Mouse (Mus musculus) hindbrain, postnatal 0 days (tissue): ENCODE results near the gene Tlk2. TPM values are rescaled to one million over a fixed set of nuclear protein-coding genes. Genes with fewer than 3 reads are reported as not detected.

Experiments used
- ATAC-seq: fragments of 200-750 bp; cut with Nextera tagmentation; 2 replicates; pipeline ENCODE4 v1.8.0; 2017; ENCODE audit warnings: mild to moderate bottlenecking, moderate TSS enrichment, moderate library complexity
- DNase-seq: peaks from one replicate; pipeline ENCODE4 v3.0.0-alpha.2; 2015; ENCODE audit warnings: low spot score
- H3K27ac ChIP-seq: fragments of 300-500 bp; sonication (generic); 2 replicates; pipeline ENCODE4 v1.5.1; 2014; ENCODE audit warnings: mild to moderate bottlenecking
- H3K27me3 ChIP-seq: fragments of 300-500 bp; sonication (generic); 2 replicates; pipeline ENCODE4 v1.6.1; 2014; ENCODE audit warnings: low read length, mixed read lengths; ENCODE audit not compliant: insufficient read depth
- H3K36me3 ChIP-seq: fragments of 300-500 bp; sonication (generic); 2 replicates; pipeline ENCODE4 v1.6.1; 2014; ENCODE audit warnings: low read length, mixed read lengths; ENCODE audit not compliant: insufficient read depth
- H3K4me1 ChIP-seq: fragments of 300-500 bp; sonication (generic); 2 replicates; pipeline ENCODE4 v1.6.1; 2014; ENCODE audit warnings: antibody characterized with exemption, low read length, mixed read lengths; ENCODE audit not compliant: insufficient read depth
- H3K4me2 ChIP-seq: fragments of 300-500 bp; sonication (generic); 2 replicates; pipeline ENCODE4 v1.6.1; 2014; ENCODE audit warnings: low read depth, mild to moderate bottlenecking, low read length, moderate library complexity, mixed read lengths
- H3K4me3 ChIP-seq: fragments of 300-500 bp; sonication (generic); 2 replicates; pipeline ENCODE4 v1.5.1; 2014; ENCODE audit warnings: low read length
- H3K9ac ChIP-seq: fragments of 300-500 bp; sonication (generic); replicated peaks from 2 replicates; pipeline ENCODE4 v1.6.1; 2014; ENCODE audit warnings: mild to moderate bottlenecking, low read length, moderate library complexity, mixed read lengths
- H3K9me3 ChIP-seq: fragments of 300-500 bp; sonication (generic); 2 replicates; pipeline ENCODE4 v1.6.1; 2016; ENCODE audit warnings: low read length, mixed read lengths
- CTCF ChIP-seq: IDR thresholded peaks from 2 replicates; pipeline ENCODE4 v1.5.1; 2016; ENCODE audit warnings: antibody characterized with exemption, control low read depth, low read depth
- WGBS: fragments of 180-500 bp; shearing (Covaris S2); extraction: QIAGEN DNeasy Blood & Tissue Kit; methylation state at CpG from one replicate; pipeline ENCODE4 v1.1.7; 2014; 5-methylcytosine and 5-hydroxymethylcytosine counted together
- polyA plus RNA-seq: library from polyadenylated mRNA; unstranded; fragments of >200 nt; fragmentation: Nextera tagmentation; extraction: Ambion mirVana; gene quantifications from 2 replicates; pipeline ENCODE4 v1.2.1, GENCODE M21; 2015
- total RNA-seq: library from RNA; depleted of rRNA; stranded (reverse); fragments of >200 nt; gene quantifications from 2 replicates; pipeline ENCODE4 v1.2.3, GENCODE M21; 2014

Gene Tlk2
- total and polyA plus RNA-seq, 2 experiments from 2014 or later = 15.1 to 50.4 TPM

DNA sequence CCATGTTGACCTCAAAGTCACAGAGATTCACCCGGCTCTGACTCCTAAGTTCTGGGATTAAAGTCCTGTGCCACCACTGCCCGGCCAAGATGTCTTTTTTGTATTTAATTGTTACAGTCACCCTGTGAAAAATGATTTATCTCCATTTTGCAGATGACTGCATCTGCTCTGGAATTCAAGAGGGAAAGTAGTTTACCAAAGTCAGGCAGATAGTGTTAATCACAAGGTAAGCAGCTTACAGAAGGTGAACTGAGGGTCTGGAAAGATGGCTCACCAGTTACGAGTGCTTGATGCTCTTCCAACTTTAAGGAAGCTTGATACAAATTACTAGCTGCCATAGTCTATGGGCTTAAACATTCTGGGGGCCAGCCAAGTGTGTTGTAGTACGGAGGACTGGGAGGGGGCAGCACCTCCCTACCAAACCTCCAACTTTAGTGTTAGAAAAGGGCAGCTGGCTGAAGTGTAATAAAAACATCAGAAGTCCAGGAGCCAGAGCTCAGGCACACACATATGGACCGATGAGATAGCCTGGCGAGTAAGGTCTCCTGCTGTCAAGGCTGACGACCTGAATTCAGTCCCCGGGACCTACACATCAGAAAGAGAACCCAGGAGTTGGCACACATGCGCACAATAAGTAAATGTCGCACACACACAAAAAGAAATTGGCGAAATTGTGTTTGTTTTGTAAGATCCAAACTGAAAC lies 33.9 kb upstream of the Tlk2 start:
- Histone ChIP-seq H3K27me3 (no peaks in the 10 kb centered on the region), H3K36me3 (peaks cover 15% of the 10 kb centered on the region), H3K4me2 (no peak overlapping the region), H3K9ac (no peak overlapping the region), H3K27ac (no peak overlapping the region), H3K9me3 (no peaks in the 10 kb centered on the region), H3K4me1 (no peaks in the 10 kb centered on the region), H3K4me3 (no peak overlapping the region)
- 82% methylated on average over 11 of the region's 11 CpGs for WGBS
- ATAC-seq (no peak), DNase-seq (no peak)
- TF ChIP-seq CTCF = no peak

DNA sequence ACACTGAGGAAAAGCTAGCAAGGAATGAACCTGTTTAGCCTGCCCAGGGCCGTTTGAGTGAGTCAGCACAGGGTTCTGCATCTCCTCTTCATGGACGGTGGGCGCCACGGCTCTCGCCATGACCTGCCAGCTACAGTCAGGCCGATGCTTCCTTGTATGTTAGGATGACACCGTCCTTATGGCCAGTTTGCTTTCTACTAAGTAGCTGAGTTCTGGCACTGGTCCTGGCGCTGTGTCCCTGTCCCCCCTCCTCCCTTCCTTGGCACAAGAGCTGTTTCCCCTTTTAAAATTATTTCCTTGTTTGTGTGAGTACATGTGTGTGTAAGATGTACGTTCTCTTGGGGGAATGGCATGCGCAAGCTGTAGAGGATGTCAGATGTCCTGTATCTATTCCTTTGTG lies 33.4 kb upstream of the Tlk2 start:
- no peak overlapping the region for H3K9ac ChIP-seq
- H3K4me1 ChIP-seq = no peaks in the 10 kb centered on the region
- no peaks in the 10 kb centered on the region for H3K9me3 ChIP-seq
- H3K36me3 ChIP-seq = peaks cover 10% of the 10 kb centered on the region; the same call in 1 of the 2 replicates
- 86% methylated on average over 10 of the region's 10 CpGs for WGBS
- ATAC-seq = no peak
- no peak overlapping the region for H3K4me3 ChIP-seq
- no peaks in the 10 kb centered on the region for H3K27me3 ChIP-seq
- TF ChIP-seq CTCF = no peak
- H3K4me2 ChIP-seq = no peak overlapping the region
- no peak for DNase-seq
- H3K27ac ChIP-seq = no peak overlapping the region

DNA sequence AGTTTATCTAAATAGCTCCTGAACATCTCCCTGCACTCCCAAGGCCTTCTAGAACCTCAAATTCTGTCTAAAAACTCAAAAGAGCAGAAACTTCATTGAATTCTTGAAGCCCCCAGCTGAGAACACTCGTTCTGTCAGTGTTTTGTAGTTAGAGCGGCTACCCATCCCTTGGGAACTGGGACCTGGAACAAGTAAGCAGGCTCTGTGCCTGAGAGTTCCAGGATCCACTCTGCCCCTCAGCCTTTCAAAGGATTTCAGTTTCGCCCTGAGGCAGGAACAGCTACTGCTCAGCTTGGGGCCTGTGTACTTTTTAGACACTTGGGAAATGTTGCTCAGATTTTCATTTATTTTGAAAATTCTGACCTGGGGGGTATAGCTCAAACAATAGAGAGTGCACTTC lies 32.0 kb upstream of the Tlk2 start, which contains the start of gene Gm10842:
TSS of gene Gm10842 (plus strand) at position 301 of the 400 bp plus-strand sequence.
- no peaks in the 10 kb centered on the region for H3K9me3 ChIP-seq
- no peak for TF ChIP-seq CTCF
- no peak within 1 kb of the TSS for H3K4me2 ChIP-seq
- no peaks in the 10 kb centered on the region for H3K27me3 ChIP-seq
- ATAC-seq = no peak
- H3K4me3 ChIP-seq = no peak within 1 kb of the TSS
- WGBS = 63% methylated on average over 3 of the region's 3 CpGs
- H3K4me1 ChIP-seq = no peaks in the 10 kb centered on the region
- H3K36me3 ChIP-seq = no peaks in the 10 kb centered on the region
- H3K9ac ChIP-seq = no peak within 1 kb of the TSS
- no peak within 1 kb of the TSS for H3K27ac ChIP-seq
- no peak for DNase-seq

DNA sequence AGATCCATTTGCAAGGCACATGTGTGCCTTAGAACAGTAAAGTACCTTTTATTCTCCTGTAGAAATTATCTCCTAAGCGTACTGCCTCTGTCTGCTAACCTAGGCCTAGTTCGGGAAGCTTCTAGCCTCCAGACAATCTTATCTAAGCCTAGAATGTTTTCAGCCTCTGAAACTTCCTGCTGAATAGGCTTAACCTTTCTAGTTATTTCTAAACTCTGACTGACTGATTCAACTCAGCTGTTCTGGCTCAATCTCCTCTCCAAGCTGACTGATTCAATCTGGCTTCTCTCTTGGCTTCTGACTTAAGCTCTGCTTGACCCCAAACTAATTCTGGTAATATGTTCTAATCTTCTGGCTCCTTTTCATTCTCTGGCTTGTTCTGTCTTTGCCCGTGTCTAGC lies 29.3 kb upstream of the Tlk2 start:
- Histone ChIP-seq H3K4me2 (no peak overlapping the region), H3K4me3 (no peak overlapping the region), H3K27me3 (no peaks in the 10 kb centered on the region), H3K36me3 (no peaks in the 10 kb centered on the region), H3K4me1 (peaks cover 5% of the 10 kb centered on the region; the same call in 1 of the 2 replicates), H3K9me3 (no peaks in the 10 kb centered on the region), H3K27ac (no peak overlapping the region), H3K9ac (no peak overlapping the region)
- ATAC-seq (no peak), DNase-seq (no peak)
- TF ChIP-seq CTCF = no peak
- 79% methylated on average over 3 of the region's 3 CpGs for WGBS

DNA sequence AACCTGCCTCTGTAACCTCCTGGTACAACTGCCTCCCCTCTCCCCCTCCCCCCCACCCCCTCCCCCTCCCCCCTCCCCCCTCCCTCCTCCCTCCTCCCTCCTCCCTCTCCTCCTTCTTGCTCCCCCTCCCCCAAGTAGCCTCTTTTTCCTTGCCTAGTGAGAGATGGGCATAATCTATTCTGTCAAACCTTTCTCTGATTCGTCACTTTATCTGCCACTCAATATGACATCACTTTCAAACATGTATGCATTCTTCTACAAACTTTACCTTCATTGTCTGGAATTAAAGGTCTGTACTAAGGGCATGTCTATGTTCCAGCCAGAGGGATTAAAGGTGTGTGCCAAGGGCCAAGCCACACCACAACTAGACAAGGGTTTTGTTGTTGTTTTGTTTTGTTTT lies 28.8 kb upstream of the Tlk2 start:
- DNase-seq = no peak
- H3K27me3 ChIP-seq = no peaks in the 10 kb centered on the region
- no peak for TF ChIP-seq CTCF

DNA sequence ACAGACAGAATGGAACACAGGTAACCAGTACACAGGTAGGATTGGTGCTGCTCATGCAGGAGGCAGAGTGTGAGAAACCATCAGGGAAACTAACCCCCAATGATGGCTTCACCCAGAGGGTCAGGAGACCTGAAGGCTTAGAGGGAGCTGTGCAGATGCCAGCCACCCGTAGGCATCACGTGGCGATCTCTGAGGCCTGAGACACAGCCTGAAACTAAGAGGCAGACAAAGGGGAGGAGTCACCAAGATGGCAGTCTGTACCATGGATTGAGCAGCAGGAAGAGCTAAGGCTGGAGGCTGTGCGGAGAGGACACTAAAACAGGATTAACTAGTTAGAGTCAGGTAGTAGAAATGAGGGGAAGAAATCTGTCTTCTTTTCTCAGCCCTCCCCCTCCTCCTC lies 27.9 kb upstream of the Tlk2 start:
- no peaks in the 10 kb centered on the region for H3K27me3 ChIP-seq
- H3K4me3 ChIP-seq = no peak overlapping the region
- H3K9me3 ChIP-seq = no peaks in the 10 kb centered on the region
- 47% methylated on average over 4 of the region's 4 CpGs for WGBS
- TF ChIP-seq CTCF = no peak
- H3K36me3 ChIP-seq = no peaks in the 10 kb centered on the region
- DNase-seq (no peak), ATAC-seq (no peak)
- no peak overlapping the region for H3K4me2 ChIP-seq
- H3K27ac ChIP-seq = no peak overlapping the region
- H3K9ac ChIP-seq = no peak overlapping the region
- H3K4me1 ChIP-seq = peaks cover 5% of the 10 kb centered on the region; the same call in 1 of the 2 replicates

More for the DNA sequence above, 28.8 kb upstream of the Tlk2 start:
- ATAC-seq = no peak
- H3K27ac ChIP-seq = no peak overlapping the region
- no peak overlapping the region for H3K9ac ChIP-seq
- no peaks in the 10 kb centered on the region for H3K36me3 ChIP-seq
- H3K4me1 ChIP-seq = peaks cover 5% of the 10 kb centered on the region; the same call in 1 of the 2 replicates
- WGBS = 100% methylated on average over 1 of the region's 1 CpGs
- no peak overlapping the region for H3K4me2 ChIP-seq
- no peaks in the 10 kb centered on the region for H3K9me3 ChIP-seq
- no peak overlapping the region for H3K4me3 ChIP-seq
